Mouse (Mus musculus) neural tube, embryonic 15.5 days (tissue): ENCODE results near the gene Tnfsf14. TPM values are rescaled to one million over a fixed set of nuclear protein-coding genes. Genes with fewer than 3 reads are reported as not detected.
A peak's percentile ranks its signal among the peaks of the same experiment; 100 is the strongest.

Experiments used
- ATAC-seq: fragments of 200-750 bp; cut with Nextera tagmentation; 2 replicates; pipeline ENCODE4 v1.8.0; 2017; ENCODE audit warnings: mild to moderate bottlenecking, moderate TSS enrichment, moderate library complexity; ENCODE audit not compliant: low FRiP score
- H3K27ac ChIP-seq: fragments of 300-500 bp; sonication (generic); replicated peaks from 2 replicates; pipeline ENCODE4 v1.5.1; 2015; ENCODE audit warnings: mild to moderate bottlenecking, inconsistent platforms
- H3K27me3 ChIP-seq: fragments of 300-500 bp; sonication (generic); replicated peaks from 2 replicates; pipeline ENCODE4 v1.6.1; 2015; ENCODE audit warnings: inconsistent platforms
- H3K36me3 ChIP-seq: fragments of 300-500 bp; sonication (generic); 2 replicates; pipeline ENCODE4 v1.6.1; 2015; ENCODE audit warnings: inconsistent platforms
- H3K4me1 ChIP-seq: fragments of 300-500 bp; sonication (generic); 2 replicates; pipeline ENCODE4 v1.6.1; 2015; ENCODE audit warnings: inconsistent platforms
- H3K4me2 ChIP-seq: fragments of 300-500 bp; sonication (generic); 2 replicates; pipeline ENCODE4 v1.6.1; 2015; ENCODE audit warnings: inconsistent platforms, mild to moderate bottlenecking, moderate library complexity
- H3K4me3 ChIP-seq: fragments of 300-500 bp; sonication (generic); replicated peaks from 2 replicates; pipeline ENCODE4 v1.5.1; 2015; ENCODE audit warnings: mild to moderate bottlenecking, inconsistent platforms
- H3K9ac ChIP-seq: fragments of 300-500 bp; sonication (generic); replicated peaks from 2 replicates; pipeline ENCODE4 v1.6.1; 2015; ENCODE audit warnings: mild to moderate bottlenecking, inconsistent platforms
- H3K9me3 ChIP-seq: fragments of 300-500 bp; sonication (generic); replicated peaks from 2 replicates; pipeline ENCODE4 v1.6.1; 2016; ENCODE audit warnings: inconsistent platforms
- WGBS: fragments of 180-500 bp; shearing (Covaris S2); methylation state at CpG from one replicate; pipeline ENCODE4 v1.1.7; 2015; ENCODE audit warnings: mixed read lengths; 5-methylcytosine and 5-hydroxymethylcytosine counted together
- microRNA-seq: library from miRNA; unstranded; fragments of <30 nt; microRNA quantifications from one replicate; pipeline ENCODE4, GENCODE M21; 2017
- polyA plus RNA-seq: library from polyadenylated mRNA; unstranded; fragments of >200 nt; fragmentation: Nextera tagmentation; extraction: Ambion mirVana; gene quantifications from 2 replicates; pipeline ENCODE4 v1.2.1, GENCODE M21; 2015

The Tnfsf14 gene
- polyA plus RNA-seq, 1 experiment from 2014 or later = not detected

- Histone ChIP-seq H3K4me2 (no peak overlapping the region), H3K9ac (no peak overlapping the region), H3K9me3 (no peaks in the 10 kb centered on the region), H3K4me1 (peaks cover 11% of the 10 kb centered on the region), H3K27ac (no peak overlapping the region), H3K27me3 (peaks cover 11% of the 10 kb centered on the region), H3K4me3 (no peak overlapping the region), H3K36me3 (no peaks in the 10 kb centered on the region)
- ATAC-seq = no peak
- WGBS = 90% methylated on average over 4 of the region's 4 CpGs
Observed at GRCm38 (mm10) chr17:57153787-57154186, 40.2 kb downstream of the Tnfsf14 start.

GRCm38 (mm10) chr17:57153006-57153405, 41.0 kb downstream of the Tnfsf14 start:
- ATAC-seq = no peak
- Histone ChIP-seq H3K4me2 (no peak overlapping the region), H3K4me3 (no peak overlapping the region), H3K9me3 (no peaks in the 10 kb centered on the region), H3K4me1 (peaks cover 15% of the 10 kb centered on the region), H3K36me3 (no peaks in the 10 kb centered on the region), H3K9ac (no peak overlapping the region), H3K27ac (no peak overlapping the region), H3K27me3 (peaks cover 19% of the 10 kb centered on the region)
- 62% methylated on average over 6 of the region's 6 CpGs for WGBS

- Histone ChIP-seq H3K4me2 (peak within 1 kb of the TSS; percentile 67), H3K9ac (peak within 1 kb of the TSS; percentile 49), H3K27me3 (peaks cover 26% of the 10 kb centered on the region), H3K27ac (no peak within 1 kb of the TSS), H3K9me3 (no peaks in the 10 kb centered on the region), H3K4me1 (peaks cover 15% of the 10 kb centered on the region), H3K4me3 (peak within 1 kb of the TSS; percentile 37), H3K36me3 (no peaks in the 10 kb centered on the region)
- 3% methylated on average over 37 of the region's 39 CpGs for WGBS
- ATAC-seq = peak; percentile 73; the same call in 1 of the 2 replicates
Observed at GRCm38 (mm10) chr17:57148994-57149803, 44.8 kb downstream of the Tnfsf14 start, which contains the start of gene Cd70. Gene Cd70, minus strand, starts transcription at chr17:57149777.

GRCm38 (mm10) chr17:57148343-57148742, 45.6 kb downstream of the Tnfsf14 start:
- peak overlapping the region; percentile 67; the same call in 1 of the 2 replicates for H3K4me2 ChIP-seq
- no peak for ATAC-seq
- peaks cover 15% of the 10 kb centered on the region for H3K4me1 ChIP-seq
- H3K4me3 ChIP-seq = no peak overlapping the region
- peaks cover 26% of the 10 kb centered on the region for H3K27me3 ChIP-seq
- H3K27ac ChIP-seq = no peak overlapping the region
- H3K9ac ChIP-seq = no peak overlapping the region
- 80% methylated on average over 4 of the region's 4 CpGs for WGBS
- H3K36me3 ChIP-seq = no peaks in the 10 kb centered on the region
- H3K9me3 ChIP-seq = no peaks in the 10 kb centered on the region

- Histone ChIP-seq H3K4me2 (no peak overlapping the region), H3K4me1 (peaks cover 15% of the 10 kb centered on the region), H3K9ac (no peak overlapping the region), H3K36me3 (no peaks in the 10 kb centered on the region), H3K27me3 (peaks cover 23% of the 10 kb centered on the region), H3K4me3 (no peak overlapping the region), H3K9me3 (no peaks in the 10 kb centered on the region), H3K27ac (no peak overlapping the region)
- ATAC-seq = no peak
- WGBS = 78% methylated on average over 1 of the region's 1 CpGs
Observed at GRCm38 (mm10) chr17:57145115-57145514, 48.9 kb downstream of the Tnfsf14 start.

GRCm38 (mm10) chr17:57143704-57144103, 50.3 kb downstream of the Tnfsf14 start:
- Histone ChIP-seq H3K4me1 (peaks cover 3% of the 10 kb centered on the region; the same call in 1 of the 2 replicates), H3K27me3 (peaks cover 14% of the 10 kb centered on the region), H3K4me3 (no peak overlapping the region), H3K9me3 (no peaks in the 10 kb centered on the region), H3K4me2 (no peak overlapping the region), H3K27ac (no peak overlapping the region), H3K9ac (no peak overlapping the region), H3K36me3 (no peaks in the 10 kb centered on the region)
- WGBS = 90% methylated on average over 3 of the region's 3 CpGs
- no peak for ATAC-seq

- H3K4me2 ChIP-seq = no peak overlapping the region
- no peak overlapping the region for H3K4me3 ChIP-seq
- no peaks in the 10 kb centered on the region for H3K27me3 ChIP-seq
- H3K27ac ChIP-seq = no peak overlapping the region
- no peaks in the 10 kb centered on the region for H3K4me1 ChIP-seq
- H3K36me3 ChIP-seq = no peaks in the 10 kb centered on the region
- no peaks in the 10 kb centered on the region for H3K9me3 ChIP-seq
- H3K9ac ChIP-seq = no peak overlapping the region
- 93% methylated on average over 3 of the region's 3 CpGs for WGBS
- no peak for ATAC-seq
Observed at GRCm38 (mm10) chr17:57139708-57140107, 54.3 kb downstream of the Tnfsf14 start.

Small RNA genes lying within 50 kb of the gene (microRNA-seq; reads per million reads assigned to microRNA genes)
- not detected for gene Mir6978

Other genes with a start within 250 kb of the Tnfsf14 start
- not detected in 2 replicates for gene Acer1, start 212.1 kb downstream of the Tnfsf14 start, polyA plus RNA-seq
- 164 and 177 TPM in 2 replicates for gene Clpp, start 203.9 kb downstream of the Tnfsf14 start, polyA plus RNA-seq
- gene Alkbh7, start 196.8 kb downstream of the Tnfsf14 start, polyA plus RNA-seq = 56.2 and 59.4 TPM in 2 replicates
- gene Pspn, start 194.2 kb downstream of the Tnfsf14 start, polyA plus RNA-seq = 0.43 and 0.49 TPM in 2 replicates
- 63.2 and 70.7 TPM in 2 replicates for gene Gtf2f1, start 182.9 kb downstream of the Tnfsf14 start, polyA plus RNA-seq
- gene Gm17949, start 182.7 kb downstream of the Tnfsf14 start, polyA plus RNA-seq = 0.26 and 0.46 TPM in 2 replicates
- 25.8 and 29.1 TPM in 2 replicates for gene Khsrp, start 162.7 kb downstream of the Tnfsf14 start, polyA plus RNA-seq
- gene Slc25a41, start 152.5 kb downstream of the Tnfsf14 start, polyA plus RNA-seq = not detected in 2 replicates
- 1.6 and 10.2 TPM in 2 replicates for gene Crb3, start 135.1 kb downstream of the Tnfsf14 start, polyA plus RNA-seq
- gene Slc25a23, start 134.3 kb downstream of the Tnfsf14 start, polyA plus RNA-seq = 42.7 and 43.7 TPM in 2 replicates
- gene Dennd1c, start 115.7 kb downstream of the Tnfsf14 start, polyA plus RNA-seq = 5.6 and 7.7 TPM in 2 replicates
- gene Tubb4a, start 106.4 kb downstream of the Tnfsf14 start, polyA plus RNA-seq = 309 and 350 TPM in 2 replicates
- 7.7 and 8.5 TPM in 2 replicates for gene Tnfsf9, start 88.9 kb downstream of the Tnfsf14 start, polyA plus RNA-seq
- gene Cd70, start 44.4 kb downstream of the Tnfsf14 start, polyA plus RNA-seq = 1.7 and 1.8 TPM in 2 replicates
- 3.7 and 4.0 TPM in 2 replicates for gene C3, start 34.0 kb upstream of the Tnfsf14 start, polyA plus RNA-seq
- gene Gpr108, start 54.3 kb upstream of the Tnfsf14 start, polyA plus RNA-seq = 23.3 and 27.6 TPM in 2 replicates
- gene Trip10, start 55.3 kb upstream of the Tnfsf14 start, polyA plus RNA-seq = 9.3 and 15.9 TPM in 2 replicates
- gene Vav1, start 84.9 kb upstream of the Tnfsf14 start, polyA plus RNA-seq = 1.6 and 10.9 TPM in 2 replicates
- 3.9 and 4.7 TPM in 2 replicates for gene Adgre1, start 164.5 kb upstream of the Tnfsf14 start, polyA plus RNA-seq